Mouse (Mus musculus) CH12.LX (cell line): ENCODE results near the gene Chaf1a. TPM values are rescaled to one million over a fixed set of nuclear protein-coding genes. Genes with fewer than 3 reads are reported as not detected.

Experiments
- DNase-seq: peaks from one replicate; pipeline ENCODE4 v3.0.0-alpha.2; 2013; ENCODE audit errors: extremely low read depth
- H3K27ac ChIP-seq: 2 replicates; pipeline ENCODE4 v1.5.1; 2012; ENCODE audit warnings: low read depth, mild to moderate bottlenecking, control low read depth, moderate library complexity; ENCODE audit not compliant: insufficient read depth
- H3K27me3 ChIP-seq: replicated peaks from 2 replicates; pipeline ENCODE3; 2012; ENCODE audit warnings: inconsistent platforms
- H3K36me3 ChIP-seq, 2 experiments: replicated peaks in 1 of 2; 2 replicates each; pipeline versions ENCODE3 to v1.6.1; 2012; ENCODE audit warnings: inconsistent platforms in 1 of 2, low read length in 1 of 2, mild to moderate bottlenecking in 1 of 2, mixed read lengths in 1 of 2, moderate library complexity in 1 of 2; ENCODE audit not compliant: control insufficient read depth in 1 of 2, insufficient read depth in 1 of 2
- H3K4me1 ChIP-seq, 2 experiments: 2 replicates each; pipeline ENCODE4 v1.6.1; 2012; ENCODE audit warnings: inconsistent platforms in 1 of 2, moderate library complexity in 1 of 2; ENCODE audit not compliant: insufficient read depth in 2 of 2, control insufficient read depth in 1 of 2
- H3K4me2 ChIP-seq: 2 replicates; pipeline ENCODE4 v1.6.1; 2012; ENCODE audit warnings: low read depth, mild to moderate bottlenecking, control low read depth; ENCODE audit not compliant: poor library complexity, insufficient read depth, severe bottlenecking
- H3K4me3 ChIP-seq, 3 experiments: fragments of 150-350 bp in 1 of 3; sonication (generic) in 1 of 3; replicated peaks in 1 of 3; 2 replicates each; pipeline versions ENCODE3 to v1.5.1; 2011 to 2012; ENCODE audit warnings: low read depth in 2 of 3, low read length in 2 of 3, mild to moderate bottlenecking in 2 of 3, moderate library complexity in 2 of 3, control low read depth in 1 of 3, improper control_type of control experiment in 1 of 3, inconsistent platforms in 1 of 3, mixed read lengths in 1 of 3; ENCODE audit not compliant: poor library complexity in 1 of 3
- H3K79me2 ChIP-seq: replicated peaks from 2 replicates; pipeline ENCODE4 v1.6.1; 2012; ENCODE audit warnings: mild to moderate bottlenecking, moderate library complexity; ENCODE audit not compliant: control insufficient read depth, poor library complexity, insufficient read depth, severe bottlenecking; ENCODE audit errors: extremely low read depth
- H3K9ac ChIP-seq: 2 replicates; pipeline ENCODE4 v1.6.1; 2012; ENCODE audit warnings: low read depth, mild to moderate bottlenecking, control low read depth, moderate library complexity; ENCODE audit not compliant: insufficient read depth
- H3K9me3 ChIP-seq: replicated peaks from 2 replicates; pipeline ENCODE3; 2012; ENCODE audit warnings: low read length, inconsistent platforms, mixed read lengths
- BHLHE40 ChIP-seq: IDR thresholded peaks from 2 replicates; pipeline ENCODE4 v1.6.1; 2011; ENCODE audit warnings: mild to moderate bottlenecking, low read depth, low read length, improper control_type of control experiment
- CHD1 ChIP-seq: IDR thresholded peaks from 2 replicates; pipeline ENCODE4 v1.6.1; 2012; ENCODE audit warnings: low read depth, low read length, improper control_type of control experiment, inconsistent platforms
- CHD2 ChIP-seq: IDR thresholded peaks from 2 replicates; pipeline ENCODE4 v1.6.1; 2011; ENCODE audit warnings: low read length, improper control_type of control experiment
- E2F4 ChIP-seq: IDR thresholded peaks from 2 replicates; pipeline ENCODE4 v1.6.1; 2011; ENCODE audit warnings: low read depth, low read length, improper control_type of control experiment; ENCODE audit not compliant: insufficient replicate concordance
- ELF1 ChIP-seq: IDR thresholded peaks from 2 replicates; pipeline ENCODE4 v1.6.1; 2014; ENCODE audit warnings: low read depth, mild to moderate bottlenecking, inconsistent platforms, low read length, improper control_type of control experiment
- ETS1 ChIP-seq: conservative IDR thresholded peaks from 2 replicates; pipeline ENCODE4 v1.6.1; 2012; ENCODE audit warnings: low read depth, mild to moderate bottlenecking, inconsistent platforms, low read length, improper control_type of control experiment, moderate library complexity
- IRF4 ChIP-seq: IDR thresholded peaks from 2 replicates; pipeline ENCODE4 v1.6.1; 2014; ENCODE audit warnings: low read depth, mild to moderate bottlenecking, inconsistent platforms, low read length, improper control_type of control experiment
- JUN ChIP-seq: IDR thresholded peaks from 2 replicates; pipeline ENCODE4 v1.6.1; 2011; ENCODE audit warnings: low read depth, mild to moderate bottlenecking, low read length, improper control_type of control experiment, moderate library complexity; ENCODE audit not compliant: insufficient read depth
- JUND ChIP-seq: conservative IDR thresholded peaks from 2 replicates; pipeline ENCODE4 v1.6.1; 2011; ENCODE audit warnings: low read depth, low read length, improper control_type of control experiment
- KAT2A ChIP-seq: IDR thresholded peaks from 2 replicates; pipeline ENCODE4 v1.6.1; 2012; ENCODE audit warnings: low read length, improper control_type of control experiment, inconsistent platforms; ENCODE audit not compliant: insufficient replicate concordance
- MAFK ChIP-seq: IDR thresholded peaks from 2 replicates; pipeline ENCODE4 v1.6.1; 2011; ENCODE audit warnings: low read length, improper control_type of control experiment; ENCODE audit not compliant: insufficient replicate concordance
- MAX ChIP-seq: IDR thresholded peaks from 2 replicates; pipeline ENCODE4 v1.6.1; 2011; ENCODE audit warnings: low read length, improper control_type of control experiment
- MAZ ChIP-seq: IDR thresholded peaks from 2 replicates; pipeline ENCODE4 v1.6.1; 2012; ENCODE audit warnings: low read depth, mild to moderate bottlenecking, inconsistent platforms, low read length, improper control_type of control experiment, moderate library complexity
- MEF2A ChIP-seq: IDR thresholded peaks from 2 replicates; pipeline ENCODE4 v1.6.1; 2014; ENCODE audit warnings: low read depth, mild to moderate bottlenecking, inconsistent platforms, low read length, improper control_type of control experiment, borderline replicate concordance
- MXI1 ChIP-seq: IDR thresholded peaks from 2 replicates; pipeline ENCODE4 v1.6.1; 2011; ENCODE audit warnings: mild to moderate bottlenecking, low read depth, low read length, improper control_type of control experiment
- MYC ChIP-seq: IDR thresholded peaks from 2 replicates; pipeline ENCODE4 v1.6.1; 2011; ENCODE audit warnings: low read depth, mild to moderate bottlenecking, improper control_type of control experiment, low read length
- NELFE ChIP-seq: IDR thresholded peaks from 2 replicates; pipeline ENCODE4 v1.6.1; 2011; ENCODE audit warnings: low read depth, low read length, improper control_type of control experiment
- PAX5 ChIP-seq: IDR thresholded peaks from 2 replicates; pipeline ENCODE4 v1.6.1; 2012; ENCODE audit warnings: low read length, inconsistent platforms, mixed read lengths
- POLR2AphosphoS2 ChIP-seq: IDR thresholded peaks from 2 replicates; pipeline ENCODE4 v1.6.1; 2011; ENCODE audit warnings: low read depth, low read length, improper control_type of control experiment
- RCOR1 ChIP-seq: conservative IDR thresholded peaks from 2 replicates; pipeline ENCODE4 v1.6.1; 2012; ENCODE audit warnings: low read depth, mild to moderate bottlenecking, inconsistent platforms, low read length, improper control_type of control experiment
- SIN3A ChIP-seq: IDR thresholded peaks from 2 replicates; pipeline ENCODE4 v1.6.1; 2012; ENCODE audit warnings: low read length, improper control_type of control experiment, inconsistent platforms
- SMC3 ChIP-seq: IDR thresholded peaks from 2 replicates; pipeline ENCODE4 v1.6.1; 2011; ENCODE audit warnings: low read depth, low read length, improper control_type of control experiment
- USF2 ChIP-seq: conservative IDR thresholded peaks from 2 replicates; pipeline ENCODE4 v1.6.1; 2011; ENCODE audit warnings: low read depth, low read length, improper control_type of control experiment
- ZC3H11A ChIP-seq: IDR thresholded peaks from 2 replicates; pipeline ENCODE4 v1.6.1; 2012; ENCODE audit warnings: low read depth, mild to moderate bottlenecking, inconsistent platforms, low read length, improper control_type of control experiment
- ZMIZ1 ChIP-seq: IDR thresholded peaks from 2 replicates; pipeline ENCODE4 v1.6.1; 2012; ENCODE audit warnings: low read depth, mild to moderate bottlenecking, inconsistent platforms, low read length, improper control_type of control experiment
- ZNF384 ChIP-seq: IDR thresholded peaks from 2 replicates; pipeline ENCODE4 v1.6.1; 2012; ENCODE audit warnings: low read depth, low read length, improper control_type of control experiment, inconsistent platforms
- dilution Hi-C: fragments of 300-500 bp; cut with MboI; formaldehyde crosslinking; loops from 2 replicates; pipeline ENCODE4 v1.14.3; 2020; ENCODE audit warnings: low sequenced_read_pairs; ENCODE audit not compliant: extremely low pct_unique_long_range_greater_than_20kb, extremely low pct_ligation_motif_present
- in situ Hi-C: fragments of 300-500 bp; cut with MboI; formaldehyde crosslinking; loops from 3 replicates; pipeline ENCODE4 v1.14.3; 2019; ENCODE audit warnings: low sequenced_read_pairs, low pct_ligation_motif_present, low pct_unique_long_range_greater_than_20kb, mixed read lengths
- polyA plus RNA-seq: library from polyadenylated mRNA; unstranded; fragments of >175 nt; gene quantifications from 2 replicates; pipeline ENCODE4 v1.2.1, GENCODE M21; 2012; ENCODE audit warnings: low read depth; ENCODE audit not compliant: insufficient read length
- total RNA-seq, 2 experiments: library from RNA; depleted of rRNA; stranded (reverse); fragments of 300-350 nt in 1 of 2; fragments of >200 nt in 1 of 2; gene quantifications; 2 replicates each; pipeline ENCODE4 v1.2.3; 2012 to 2014

The Chaf1a gene
- total and polyA plus RNA-seq, 3 experiments, result 18.4 to 97.1 (median 39.3) TPM

- H3K9me3 ChIP-seq, result no peaks in the 10 kb centered on the region
- peaks cover 30 to 88% of the 10 kb centered on the region in 2 experiments for H3K36me3 ChIP-seq
- no peak for TF ChIP-seq ELF1
- no peak overlapping the region for H3K4me2 ChIP-seq
- dilution Hi-C loops, result no loop called here
- in situ Hi-C loops, result no loop called here
- DNase-seq, result no peak
- peaks cover 36 to 97% of the 10 kb centered on the region in 2 experiments for H3K4me1 ChIP-seq
- H3K79me2 ChIP-seq, result peaks cover 38% of the 10 kb centered on the region
- H3K9ac ChIP-seq, result no peak overlapping the region
- no peak overlapping the region for H3K4me3 ChIP-seq
- no peak overlapping the region for H3K27ac ChIP-seq
- H3K27me3 ChIP-seq, result no peaks in the 10 kb centered on the region
Observed at GRCm38 (mm10) chr17:56024931-56025330, 15.3 kb upstream of the Chaf1a start.

GRCm38 (mm10) chr17:56026303-56026702 lies 13.9 kb upstream of the Chaf1a start:
- Histone ChIP-seq H3K4me2 (no peak overlapping the region), H3K4me1 (peaks cover 38 to 96% of the 10 kb centered on the region in 2 experiments), H3K27me3 (no peaks in the 10 kb centered on the region), H3K27ac (no peak overlapping the region), H3K36me3 (peaks cover 35 to 90% of the 10 kb centered on the region in 2 experiments), H3K79me2 (peaks cover 51% of the 10 kb centered on the region), H3K9me3 (no peaks in the 10 kb centered on the region), H3K4me3 (no peak overlapping the region), H3K9ac (no peak overlapping the region)
- dilution Hi-C loops (no loop called here), in situ Hi-C loops (no loop called here)
- DNase-seq, result no peak
- TF ChIP-seq USF2 (no peak), BHLHE40 (no peak), MAX (no peak), SIN3A (no peak), PAX5 (no peak), MEF2A (no peak), KAT2A (no peak), MAZ (no peak), ZC3H11A (no peak), POLR2AphosphoS2 (no peak), MYC (no peak), ETS1 (no peak), MXI1 (no peak), NELFE (no peak)

GRCm38 (mm10) chr17:56026881-56027280 lies 13.4 kb upstream of the Chaf1a start:
- Histone ChIP-seq H3K4me2 (no peak overlapping the region), H3K79me2 (peaks cover 57% of the 10 kb centered on the region), H3K4me3 (no peak overlapping the region), H3K27ac (no peak overlapping the region), H3K36me3 (peaks cover 35 to 91% of the 10 kb centered on the region in 2 experiments), H3K4me1 (peaks cover 33 to 94% of the 10 kb centered on the region in 2 experiments), H3K9me3 (no peaks in the 10 kb centered on the region), H3K27me3 (no peaks in the 10 kb centered on the region), H3K9ac (no peak overlapping the region)
- dilution Hi-C loops, result no loop called here
- in situ Hi-C loops, result no loop called here
- no peak for DNase-seq
- TF ChIP-seq MAZ (no peak), MAFK (no peak), E2F4 (no peak), SMC3 (no peak), JUN (no peak), RCOR1 (no peak), ZNF384 (no peak), JUND (no peak), IRF4 (no peak), CHD2 (no peak), CHD1 (no peak), ZMIZ1 (no peak), KAT2A (no peak), MAX (no peak), ETS1 (no peak), POLR2AphosphoS2 (no peak), NELFE (no peak)
